Mouse (Mus musculus) kidney, adult 2 months (tissue): Measurements from ENCODE around the gene Sox5. TPM values are rescaled to one million over a fixed set of nuclear protein-coding genes. Genes with fewer than 3 reads are reported as not detected.

Experiments
- DNase-seq: peaks from one replicate; pipeline ENCODE4 v3.0.0; 2021
- H3K27ac ChIP-seq: fragments of 200-500 bp; 2 replicates; pipeline ENCODE4 v1.5.1; 2012; ENCODE audit warnings: low read depth, low read length, control low read depth, inconsistent platforms; ENCODE audit not compliant: insufficient read depth
- H3K27me3 ChIP-seq: fragments of 200-500 bp; replicated peaks from 2 replicates; pipeline ENCODE4 v1.6.1; 2012; ENCODE audit warnings: mild to moderate bottlenecking, moderate library complexity, low read length, inconsistent platforms; ENCODE audit not compliant: control insufficient read depth, insufficient read depth
- H3K36me3 ChIP-seq: fragments of 200-500 bp; 2 replicates; pipeline ENCODE4 v1.6.1; 2012; ENCODE audit warnings: mild to moderate bottlenecking, moderate library complexity, low read length, inconsistent platforms; ENCODE audit not compliant: control insufficient read depth, insufficient read depth
- H3K4me1 ChIP-seq: fragments of 200-500 bp; 2 replicates; pipeline ENCODE4 v1.6.1; 2011; ENCODE audit warnings: low read length; ENCODE audit not compliant: control insufficient read depth, insufficient read depth
- H3K4me3 ChIP-seq: fragments of 200-500 bp; 2 replicates; pipeline ENCODE4 v1.5.1; 2011; ENCODE audit warnings: mild to moderate bottlenecking, low read depth, low read length, control low read depth; ENCODE audit not compliant: insufficient read depth
- CTCF ChIP-seq: fragments of 200-500 bp; conservative IDR thresholded peaks from 2 replicates; pipeline ENCODE4 v1.5.1; 2011; ENCODE audit warnings: low read depth, mild to moderate bottlenecking, control low read depth, low read length, moderate library complexity, mixed read lengths; ENCODE audit not compliant: insufficient read depth, insufficient read length
- POLR2A ChIP-seq: fragments of 200-500 bp; IDR thresholded peaks from one replicate; pipeline ENCODE4 v1.6.1; 2011; ENCODE audit warnings: low read depth, low read length, control low read depth
- WGBS: fragments of 180-500 bp; shearing (Covaris S2); methylation state at CpG from one replicate; pipeline ENCODE4 v1.1.7; 2018; 5-methylcytosine and 5-hydroxymethylcytosine counted together
- polyA plus RNA-seq: library from polyadenylated mRNA; depleted of rRNA; stranded (reverse); fragments of >200 nt; gene quantifications from 2 replicates; pipeline ENCODE4 v1.2.3, GENCODE M21; 2012

Gene Sox5
- polyA plus RNA-seq, 1 experiment, result 2.9 TPM

DNA sequence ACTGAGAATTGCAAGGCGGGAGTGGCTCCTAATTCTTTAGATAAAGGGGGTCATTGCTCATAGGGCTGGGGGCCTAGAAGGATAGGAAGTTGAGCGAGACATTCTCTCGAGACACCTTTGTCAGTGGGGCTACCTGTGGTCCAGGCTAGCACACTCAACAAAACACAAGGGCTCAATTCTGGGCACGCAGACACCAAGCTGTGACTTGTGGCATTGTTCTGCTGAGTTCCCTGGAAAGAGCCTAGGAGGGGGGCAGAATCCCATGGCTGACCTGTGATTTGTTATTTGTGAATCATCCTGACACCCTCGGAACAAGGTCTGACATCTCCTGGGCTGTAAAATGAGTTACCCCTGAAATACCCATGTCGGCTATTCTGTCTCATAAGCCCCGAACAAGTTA is 328.2 kb downstream of the Sox5 start:
- no peak for DNase-seq
- Histone ChIP-seq H3K27ac (no peak overlapping the region), H3K4me1 (no peaks in the 10 kb centered on the region), H3K4me3 (no peak overlapping the region), H3K27me3 (no peaks in the 10 kb centered on the region), H3K36me3 (no peaks in the 10 kb centered on the region)
- WGBS, result 75% methylated on average over 7 of the region's 7 CpGs
- TF ChIP-seq CTCF (no peak), POLR2A (no peak)

DNA sequence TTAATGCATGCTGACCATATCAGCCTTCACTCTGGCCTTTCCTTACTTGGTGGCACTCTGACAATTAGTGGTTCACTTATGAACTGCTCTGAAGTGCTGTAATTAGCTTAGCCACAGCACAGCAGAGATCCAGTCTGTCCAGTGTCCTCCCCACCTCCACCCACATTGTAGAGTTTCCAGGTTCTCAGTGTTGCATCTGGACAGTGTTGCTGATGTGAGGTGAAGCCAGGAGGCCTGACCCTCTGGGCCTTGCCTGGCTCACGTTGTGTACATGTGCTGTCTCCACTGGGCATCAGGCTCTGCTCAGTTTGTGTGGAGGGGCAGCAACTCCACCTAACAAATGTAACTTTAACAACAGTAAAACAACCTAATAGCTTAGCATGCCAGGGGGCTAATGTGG is 328.6 kb downstream of the Sox5 start:
- Histone ChIP-seq H3K36me3 (no peaks in the 10 kb centered on the region), H3K4me1 (no peaks in the 10 kb centered on the region), H3K4me3 (no peak overlapping the region), H3K27me3 (no peaks in the 10 kb centered on the region), H3K27ac (no peak overlapping the region)
- WGBS, result 53% methylated on average over 1 of the region's 1 CpGs
- DNase-seq, result no peak
- no peak for TF ChIP-seq CTCF
- TF ChIP-seq POLR2A, result no peak

DNA sequence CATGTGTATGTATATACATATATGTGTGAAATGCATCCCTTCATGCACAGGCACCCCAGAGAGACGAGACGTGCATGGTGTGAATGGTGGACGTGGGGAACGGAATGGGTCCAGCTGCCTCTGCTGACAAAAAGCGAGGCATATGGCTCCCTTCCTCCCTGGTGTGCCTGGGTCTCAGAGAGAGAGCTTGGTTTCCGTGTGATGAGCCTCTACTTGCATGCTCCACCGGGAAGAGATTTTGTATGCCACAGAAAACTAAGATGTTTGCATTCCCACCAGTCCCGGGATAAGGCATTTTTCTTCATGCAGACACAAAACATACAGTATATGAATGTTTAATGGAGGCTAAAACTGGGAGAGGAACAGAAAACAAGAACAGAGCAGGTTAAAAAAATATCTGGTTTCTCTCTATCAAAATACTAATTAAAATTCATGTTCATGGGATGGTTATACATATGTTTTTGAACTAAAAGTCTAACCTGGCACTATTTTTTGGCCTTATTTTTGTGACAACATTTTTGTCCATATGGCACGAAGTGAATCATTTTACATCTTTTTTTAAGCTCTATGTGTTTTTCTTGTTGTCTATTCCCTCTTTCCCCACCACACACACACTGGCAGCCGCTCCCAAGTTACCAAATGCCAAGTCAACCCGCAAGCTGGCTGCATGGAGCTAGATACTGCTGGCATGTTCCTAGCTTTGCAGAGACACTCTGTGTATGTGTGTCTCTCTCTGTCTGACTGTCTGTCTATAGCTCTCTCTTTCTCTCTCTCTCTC is 329.4 kb downstream of the Sox5 start:
- WGBS, result 88% methylated on average over 11 of the region's 11 CpGs
- no peak for DNase-seq
- H3K4me3 ChIP-seq, result no peak overlapping the region
- no peaks in the 10 kb centered on the region for H3K27me3 ChIP-seq
- H3K27ac ChIP-seq, result no peak overlapping the region
- no peak for TF ChIP-seq CTCF
- TF ChIP-seq POLR2A, result no peak
- no peaks in the 10 kb centered on the region for H3K36me3 ChIP-seq
- no peaks in the 10 kb centered on the region for H3K4me1 ChIP-seq

DNA sequence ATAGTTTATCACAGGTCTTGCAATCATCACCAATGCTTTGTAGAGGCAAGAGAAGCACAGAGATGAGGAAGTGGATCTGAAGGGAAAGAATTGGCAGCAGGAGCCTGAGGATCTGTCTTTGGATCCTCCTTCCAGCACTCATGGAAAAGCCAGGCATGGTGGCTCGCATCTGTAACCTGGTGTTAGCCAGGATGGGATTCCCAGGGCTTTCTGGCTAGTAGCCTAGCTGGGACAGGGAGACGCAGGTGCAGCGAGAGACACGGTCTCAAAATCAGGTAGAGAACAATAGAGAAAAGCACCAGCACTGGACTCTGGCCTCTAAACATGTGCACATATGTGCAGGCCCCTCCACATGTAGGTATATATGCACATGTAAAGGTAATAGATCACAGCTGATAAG is 330.1 kb downstream of the Sox5 start:
- WGBS, result 97% methylated on average over 4 of the region's 4 CpGs
- Histone ChIP-seq H3K36me3 (no peaks in the 10 kb centered on the region), H3K27ac (no peak overlapping the region), H3K4me1 (no peaks in the 10 kb centered on the region), H3K27me3 (no peaks in the 10 kb centered on the region), H3K4me3 (no peak overlapping the region)
- no peak for DNase-seq
- no peak for TF ChIP-seq POLR2A
- TF ChIP-seq CTCF, result no peak

DNA sequence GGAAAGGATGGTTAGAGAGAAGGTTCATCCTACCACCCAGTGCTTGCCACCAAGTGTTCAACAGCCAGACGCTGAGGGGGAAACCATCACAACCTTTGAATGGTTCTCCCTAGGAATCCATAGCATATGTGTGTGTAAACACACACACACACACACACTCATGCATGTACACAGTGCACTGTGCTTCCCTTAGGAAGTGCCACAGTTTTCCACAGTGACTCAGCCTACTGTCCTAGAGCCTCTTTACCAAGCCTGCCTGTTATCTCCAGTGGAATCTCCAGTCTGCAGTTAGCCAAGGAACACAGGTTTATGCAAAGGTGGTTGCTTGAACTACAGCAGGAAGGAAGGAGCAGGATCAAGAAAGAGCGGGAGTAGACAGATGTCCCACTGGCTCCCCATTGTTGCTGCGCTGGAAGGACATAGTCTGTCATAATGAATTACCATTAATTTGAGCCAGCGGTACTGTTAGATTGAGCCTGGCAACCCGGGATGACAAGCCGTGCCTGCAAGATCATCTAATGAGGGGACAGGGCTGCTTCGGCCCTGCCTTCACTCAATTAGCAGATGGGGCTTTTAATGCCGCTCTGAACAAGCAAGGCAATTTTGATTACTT is 335.9 kb downstream of the Sox5 start:
- no peak overlapping the region for H3K4me3 ChIP-seq
- H3K4me1 ChIP-seq, result no peaks in the 10 kb centered on the region
- WGBS, result 76% methylated on average over 8 of the region's 8 CpGs
- no peaks in the 10 kb centered on the region for H3K36me3 ChIP-seq
- DNase-seq, result no peak
- no peak overlapping the region for H3K27ac ChIP-seq
- TF ChIP-seq CTCF (no peak), POLR2A (no peak)
- no peaks in the 10 kb centered on the region for H3K27me3 ChIP-seq

DNA sequence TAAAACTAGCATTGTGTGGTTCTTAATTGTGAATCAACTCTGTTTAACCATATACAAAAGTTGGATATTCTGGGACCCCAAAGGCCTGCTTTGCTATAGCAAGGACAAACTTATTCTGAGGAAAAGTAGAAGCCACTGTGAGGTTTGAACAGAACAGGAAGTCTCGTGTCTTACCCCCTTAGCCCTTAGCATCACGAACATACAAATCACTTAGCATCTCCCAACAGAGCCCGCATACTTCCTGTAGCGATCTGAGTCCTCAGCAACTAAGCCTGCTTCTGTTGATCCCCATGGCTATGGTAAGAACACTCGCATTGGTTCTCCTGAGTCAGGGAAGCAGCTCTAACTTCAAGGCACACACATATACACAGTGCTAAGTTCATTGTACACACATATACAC is 337.4 kb downstream of the Sox5 start:
- no peak for DNase-seq
- H3K36me3 ChIP-seq, result no peaks in the 10 kb centered on the region
- H3K4me3 ChIP-seq, result no peak overlapping the region
- TF ChIP-seq CTCF (no peak), POLR2A (no peak)
- H3K4me1 ChIP-seq, result no peaks in the 10 kb centered on the region
- H3K27ac ChIP-seq, result no peak overlapping the region
- H3K27me3 ChIP-seq, result no peaks in the 10 kb centered on the region
- WGBS, result 69% methylated on average over 5 of the region's 5 CpGs

DNA sequence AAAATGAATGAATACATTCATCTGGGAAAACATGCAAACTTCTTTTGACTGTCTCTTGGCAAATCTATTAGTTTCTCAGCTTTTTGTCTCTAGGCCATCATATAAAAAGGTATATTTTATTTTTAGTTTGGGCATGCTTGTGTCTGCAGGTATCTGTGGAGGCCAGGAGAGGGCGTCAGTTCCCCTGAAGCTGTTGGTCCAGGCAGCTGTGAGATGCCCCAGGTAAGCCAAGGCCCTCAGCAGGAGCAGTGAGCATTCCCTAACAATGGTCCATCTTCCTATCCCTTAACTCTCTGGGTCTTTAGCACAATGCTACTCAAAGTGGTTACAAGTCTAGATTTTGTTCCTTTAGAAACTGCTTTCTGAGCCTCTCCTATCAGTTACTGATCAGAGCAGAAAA is 338.1 kb downstream of the Sox5 start:
- Histone ChIP-seq H3K36me3 (no peaks in the 10 kb centered on the region), H3K4me3 (no peak overlapping the region), H3K4me1 (no peaks in the 10 kb centered on the region), H3K27ac (no peak overlapping the region), H3K27me3 (no peaks in the 10 kb centered on the region)
- TF ChIP-seq POLR2A (no peak), CTCF (no peak)
- 66% methylated on average over 1 of the region's 1 CpGs for WGBS
- DNase-seq, result no peak

DNA sequence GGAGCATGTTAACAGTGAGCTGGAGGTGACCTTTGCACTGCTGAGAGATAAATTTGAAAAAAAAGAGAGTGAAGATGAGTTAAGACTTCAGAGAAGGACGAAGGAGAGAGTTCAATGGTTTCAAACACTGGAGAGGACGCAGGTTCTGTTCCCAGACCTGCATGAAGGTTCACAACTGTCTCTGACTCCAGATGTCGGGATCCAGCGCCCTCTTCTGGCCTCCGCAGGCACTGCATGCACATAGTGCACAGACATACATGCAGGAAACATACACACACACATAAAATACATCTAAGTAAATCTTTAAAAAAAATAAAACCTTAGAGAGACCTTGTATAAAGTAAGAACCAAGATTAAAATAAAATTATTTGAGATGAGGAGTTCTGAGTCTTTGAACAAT is 352.5 kb downstream of the Sox5 start:
- TF ChIP-seq CTCF, result 0 out of 2 replicates have a peak, but pooled peaks have one; percentile 27
- TF ChIP-seq POLR2A, result no peak
- Histone ChIP-seq H3K27me3 (no peaks in the 10 kb centered on the region), H3K27ac (no peak overlapping the region), H3K36me3 (no peaks in the 10 kb centered on the region), H3K4me3 (no peak overlapping the region), H3K4me1 (no peaks in the 10 kb centered on the region)
- DNase-seq, result no peak
- 73% methylated on average over 5 of the region's 5 CpGs for WGBS
